Mouse (Mus musculus): ENCODE results near the gene Nlrp10.

DNA sequence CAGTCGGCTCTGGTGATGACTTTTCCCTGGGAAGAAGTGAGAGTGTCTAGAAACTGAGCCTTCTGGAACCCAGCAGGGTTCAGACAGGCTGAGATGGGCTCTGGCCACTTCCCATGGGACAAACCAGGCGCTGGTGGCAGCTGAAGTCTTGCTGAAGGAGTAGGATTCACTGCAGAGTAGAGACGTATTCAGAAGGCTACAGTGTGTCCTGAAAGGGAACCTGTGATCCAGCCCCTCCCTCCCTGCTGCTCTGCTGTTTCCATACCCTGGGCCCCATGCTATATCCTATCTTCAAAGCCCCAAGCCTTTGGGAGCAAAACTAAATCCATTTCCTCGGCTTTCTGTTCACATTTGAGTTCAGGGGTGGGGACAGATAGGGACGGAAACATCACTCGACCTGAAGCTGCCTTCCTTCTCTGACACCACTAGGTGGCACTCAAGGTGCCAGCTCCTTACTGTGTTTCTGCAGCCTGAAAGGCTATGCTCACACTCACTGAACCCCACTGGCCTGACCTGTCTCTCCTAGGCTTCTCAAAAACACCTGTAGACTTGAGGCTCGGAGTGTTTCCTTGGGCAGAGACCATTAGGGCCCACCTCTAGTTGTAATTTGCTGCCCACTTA is 36.9 kb upstream of the Nlrp10 start:
- peak; percentile 73 to 82 (median 81) for TF ChIP-seq CTCF (IDR thresholded peaks at IDR 0.05 in 2 of 3, conservative IDR thresholded peaks at IDR 0.05 in 1 of 3; ENCODE audit: control insufficient read depth in 1 of 3, insufficient read depth in 1 of 3, low read depth in 2 of 3, low read length in 3 of 3, poor library complexity in 1 of 3, severe bottlenecking in 1 of 3)
- no peak for TF ChIP-seq MAX (IDR thresholded peaks at IDR 0.05; ENCODE audit: low read length)
- no peak for TF ChIP-seq UBTF (IDR thresholded peaks at IDR 0.05; ENCODE audit: borderline replicate concordance, insufficient read depth, low read depth, low read length)
- TF ChIP-seq JUND (IDR thresholded peaks at IDR 0.05; ENCODE audit: low read depth, low read length): no peak
- TF ChIP-seq POLR2A (IDR thresholded peaks at IDR 0.05; ENCODE audit: control insufficient read depth in 1 of 2, insufficient read depth in 1 of 2, low read depth in 1 of 2, low read length in 2 of 2, poor library complexity in 1 of 2): no peak
- no peak for TF ChIP-seq E2F4 (IDR thresholded peaks at IDR 0.05; ENCODE audit: borderline replicate concordance, low read depth, low read length)
